Mouse (Mus musculus) kidney, embryonic 15.5 days (tissue): ENCODE results near the gene Tufm. TPM values are rescaled to one million over a fixed set of nuclear protein-coding genes. Genes with fewer than 3 reads are reported as not detected.

ENCODE experiments used
- ATAC-seq: fragments of 200-750 bp; cut with Nextera tagmentation; replicated peaks from 2 replicates; pipeline ENCODE4 v1.8.0; 2017; ENCODE audit warnings: moderate TSS enrichment; ENCODE audit not compliant: low FRiP score
- H3K27ac ChIP-seq: fragments of 300-500 bp; sonication (generic); 2 replicates; pipeline ENCODE4 v1.5.1; 2015; ENCODE audit warnings: mild to moderate bottlenecking, inconsistent platforms
- H3K27me3 ChIP-seq: fragments of 300-500 bp; sonication (generic); 2 replicates; pipeline ENCODE4 v1.6.1; 2015; ENCODE audit warnings: inconsistent platforms
- H3K36me3 ChIP-seq: fragments of 300-500 bp; sonication (generic); 2 replicates; pipeline ENCODE4 v1.6.1; 2015; ENCODE audit warnings: inconsistent platforms
- H3K4me1 ChIP-seq: fragments of 300-500 bp; sonication (generic); 2 replicates; pipeline ENCODE4 v1.6.1; 2015; ENCODE audit warnings: inconsistent platforms
- H3K4me2 ChIP-seq: fragments of 300-500 bp; sonication (generic); 2 replicates; pipeline ENCODE4 v1.6.1; 2015; ENCODE audit warnings: moderate library complexity, mild to moderate bottlenecking, inconsistent platforms
- H3K4me3 ChIP-seq: fragments of 300-500 bp; sonication (generic); replicated peaks from 2 replicates; pipeline ENCODE4 v1.5.1; 2015; ENCODE audit warnings: mild to moderate bottlenecking, inconsistent platforms
- H3K9ac ChIP-seq: fragments of 300-500 bp; sonication (generic); 2 replicates; pipeline ENCODE4 v1.6.1; 2015; ENCODE audit warnings: mild to moderate bottlenecking, inconsistent platforms
- H3K9me3 ChIP-seq: fragments of 300-500 bp; sonication (generic); replicated peaks from 2 replicates; pipeline ENCODE4 v1.6.1; 2016; ENCODE audit warnings: inconsistent platforms
- WGBS: fragments of 180-500 bp; shearing (Covaris S2); methylation state at CpG from one replicate; pipeline ENCODE4 v1.1.7; 2015; ENCODE audit warnings: mixed read lengths; 5-methylcytosine and 5-hydroxymethylcytosine counted together
- polyA plus RNA-seq: library from polyadenylated mRNA; unstranded; fragments of >200 nt; fragmentation: Nextera tagmentation; extraction: Ambion mirVana; gene quantifications from 2 replicates; pipeline ENCODE4 v1.2.1, GENCODE M21; 2015

Tufm gene
- polyA plus RNA-seq, 1 experiment from 2014 or later: 156 TPM

DNA sequence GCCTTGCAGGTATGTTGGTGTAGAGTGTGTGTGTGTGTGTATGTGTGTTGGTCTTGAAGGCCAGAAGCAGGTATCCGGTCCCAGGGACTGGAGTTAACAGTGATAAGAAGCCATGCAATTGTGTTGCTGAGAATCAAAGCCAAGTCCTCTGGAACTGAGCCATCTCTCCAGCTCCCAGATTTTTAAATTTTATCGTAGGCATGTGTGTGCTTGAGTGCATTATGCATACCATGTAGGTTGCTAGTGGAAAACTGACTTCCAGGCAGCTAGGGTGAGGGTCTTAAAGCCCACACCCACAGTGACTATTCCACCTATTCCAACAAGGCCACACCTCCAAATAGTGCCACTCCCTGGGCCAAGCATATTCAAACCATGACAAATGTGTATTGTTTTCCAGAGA, 17.8 kb downstream of the Tufm start:
- Histone ChIP-seq H3K27ac (no peak overlapping the region), H3K9ac (no peak overlapping the region), H3K4me1 (peaks cover 18% of the 10 kb centered on the region), H3K36me3 (peaks cover 14% of the 10 kb centered on the region), H3K4me2 (no peak overlapping the region), H3K4me3 (no peak overlapping the region), H3K27me3 (no peaks in the 10 kb centered on the region), H3K9me3 (no peaks in the 10 kb centered on the region)
- 98% methylated on average over 2 of the region's 2 CpGs for WGBS
- ATAC-seq: no peak

DNA sequence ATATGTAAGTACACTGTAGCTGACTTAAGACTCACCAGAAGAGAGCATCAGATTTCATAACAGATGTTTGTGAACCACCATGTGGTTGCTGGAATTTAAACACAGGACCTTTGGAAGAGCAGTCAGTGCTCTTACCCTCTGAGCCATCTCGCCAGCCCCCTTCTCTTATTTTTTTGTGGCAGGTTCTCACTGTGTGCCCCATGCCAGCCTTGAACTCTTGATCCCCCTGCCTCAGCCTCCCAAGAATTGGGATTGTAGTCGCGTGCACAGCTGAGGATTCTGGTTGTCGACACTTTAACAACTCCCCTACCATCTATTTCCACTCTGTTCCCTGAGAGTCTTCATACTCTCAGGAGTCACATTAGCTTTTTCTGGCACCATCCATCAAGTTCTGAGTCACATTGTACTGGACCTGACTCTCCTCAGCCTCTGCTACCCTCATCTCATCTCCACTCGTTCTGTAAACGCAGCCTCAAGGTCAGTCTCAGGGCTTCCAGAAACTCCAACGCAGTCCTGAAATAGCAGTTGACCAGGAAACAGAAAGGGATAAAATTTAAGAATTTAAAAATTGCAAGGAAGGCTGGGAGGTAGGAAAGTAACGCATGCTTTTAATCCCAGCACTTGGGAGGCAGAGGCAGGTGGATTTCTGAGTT, 20.1 kb downstream of the Tufm start:
- no peaks in the 10 kb centered on the region for H3K9me3 ChIP-seq
- no peak overlapping the region for H3K4me3 ChIP-seq
- no peaks in the 10 kb centered on the region for H3K27me3 ChIP-seq
- no peak overlapping the region for H3K27ac ChIP-seq
- no peak for ATAC-seq
- WGBS: 84% methylated on average over 8 of the region's 8 CpGs
- peaks cover 5% of the 10 kb centered on the region for H3K4me1 ChIP-seq
- no peak overlapping the region for H3K4me2 ChIP-seq
- no peak overlapping the region for H3K9ac ChIP-seq
- no peaks in the 10 kb centered on the region for H3K36me3 ChIP-seq

DNA sequence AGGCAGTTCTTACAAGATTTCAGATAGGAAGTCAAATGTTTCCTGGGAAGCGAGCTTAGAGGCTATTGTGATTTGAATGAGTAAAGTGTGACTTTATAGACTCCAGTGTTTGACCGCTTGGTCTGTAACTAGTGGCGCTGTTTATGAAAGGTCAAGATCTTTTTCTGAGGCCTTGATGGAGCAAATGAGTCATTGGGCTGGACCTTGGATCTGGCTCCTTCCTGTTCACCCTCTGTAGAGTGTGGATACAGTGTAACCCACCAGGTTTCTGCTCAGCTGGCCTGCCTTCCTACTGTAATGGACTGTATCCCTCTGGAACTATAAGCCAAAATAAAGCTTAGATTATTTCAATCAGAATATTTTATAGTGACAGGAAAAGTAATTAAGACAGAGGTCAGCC, 24.1 kb downstream of the Tufm start:
- H3K4me1 ChIP-seq: no peaks in the 10 kb centered on the region
- no peak overlapping the region for H3K9ac ChIP-seq
- H3K27ac ChIP-seq: no peak overlapping the region
- no peaks in the 10 kb centered on the region for H3K36me3 ChIP-seq
- H3K4me2 ChIP-seq: no peak overlapping the region
- H3K9me3 ChIP-seq: no peaks in the 10 kb centered on the region
- no peaks in the 10 kb centered on the region for H3K27me3 ChIP-seq
- ATAC-seq: no peak
- H3K4me3 ChIP-seq: no peak overlapping the region
- WGBS: 77% methylated on average over 3 of the region's 3 CpGs

DNA sequence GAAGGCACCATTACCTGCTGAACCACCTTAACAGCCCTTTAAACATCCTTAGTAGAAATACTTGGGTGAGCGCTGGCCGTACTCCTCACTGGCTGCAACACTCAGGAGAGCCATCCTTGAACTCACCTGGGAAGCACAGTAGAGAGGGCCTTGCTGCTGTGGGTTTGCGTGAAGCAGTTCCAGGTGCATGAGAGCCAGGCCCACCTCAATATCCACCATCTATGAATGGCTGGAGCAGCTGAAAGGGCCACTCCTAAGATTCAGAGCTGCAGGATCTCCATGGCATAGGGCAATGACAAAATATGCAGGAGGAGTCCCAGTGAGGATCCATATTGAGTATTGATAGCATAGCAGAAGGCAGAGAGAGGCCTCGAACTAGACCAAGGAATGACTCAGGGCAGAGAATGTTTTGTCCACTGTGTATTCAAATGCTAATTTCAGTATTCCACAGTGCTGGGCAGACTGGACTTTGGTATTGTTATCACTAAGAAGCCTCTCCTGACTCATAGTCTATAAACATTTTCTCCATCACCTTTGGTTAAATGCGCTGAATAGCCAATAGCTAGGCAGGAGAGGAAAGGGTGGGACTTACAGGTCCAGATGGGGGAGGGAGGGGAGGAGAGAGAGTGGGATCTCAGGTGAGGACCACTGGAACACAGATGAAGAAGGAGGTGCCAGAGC, 31.2 kb downstream of the Tufm start:
- ATAC-seq: no peak
- no peaks in the 10 kb centered on the region for H3K9me3 ChIP-seq
- no peaks in the 10 kb centered on the region for H3K36me3 ChIP-seq
- 92% methylated on average over 5 of the region's 5 CpGs for WGBS
- no peak overlapping the region for H3K4me2 ChIP-seq
- H3K27me3 ChIP-seq: peaks cover 9% of the 10 kb centered on the region; the same call in 1 of the 2 replicates
- H3K27ac ChIP-seq: no peak overlapping the region
- H3K4me3 ChIP-seq: no peak overlapping the region
- H3K4me1 ChIP-seq: no peaks in the 10 kb centered on the region
- no peak overlapping the region for H3K9ac ChIP-seq

DNA sequence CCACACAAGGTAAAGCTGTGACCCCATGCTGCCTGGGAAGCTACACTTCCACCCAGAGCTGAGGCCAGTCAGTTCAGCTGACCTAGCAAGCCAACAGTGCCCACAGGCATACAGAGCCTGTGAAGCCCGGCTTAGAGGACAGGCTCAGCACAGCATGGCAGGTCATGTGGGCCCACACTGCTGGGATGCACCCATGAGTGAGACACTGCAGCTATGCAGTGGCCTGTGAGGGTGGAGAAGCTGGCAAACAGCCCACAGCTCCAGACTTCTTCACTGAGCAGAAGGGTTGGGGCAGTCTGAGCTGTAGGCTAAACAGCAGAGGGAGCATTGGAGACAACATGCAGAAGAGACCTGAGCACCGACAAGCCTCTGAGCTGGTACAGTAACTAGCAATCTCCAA, 32.4 kb downstream of the Tufm start:
- H3K4me1 ChIP-seq: no peaks in the 10 kb centered on the region
- H3K4me3 ChIP-seq: no peak overlapping the region
- no peak for ATAC-seq
- no peaks in the 10 kb centered on the region for H3K36me3 ChIP-seq
- no peak overlapping the region for H3K9ac ChIP-seq
- WGBS: 63% methylated on average over 2 of the region's 2 CpGs
- no peak overlapping the region for H3K4me2 ChIP-seq
- peaks cover 9% of the 10 kb centered on the region; the same call in 1 of the 2 replicates for H3K27me3 ChIP-seq
- no peak overlapping the region for H3K27ac ChIP-seq
- no peaks in the 10 kb centered on the region for H3K9me3 ChIP-seq

DNA sequence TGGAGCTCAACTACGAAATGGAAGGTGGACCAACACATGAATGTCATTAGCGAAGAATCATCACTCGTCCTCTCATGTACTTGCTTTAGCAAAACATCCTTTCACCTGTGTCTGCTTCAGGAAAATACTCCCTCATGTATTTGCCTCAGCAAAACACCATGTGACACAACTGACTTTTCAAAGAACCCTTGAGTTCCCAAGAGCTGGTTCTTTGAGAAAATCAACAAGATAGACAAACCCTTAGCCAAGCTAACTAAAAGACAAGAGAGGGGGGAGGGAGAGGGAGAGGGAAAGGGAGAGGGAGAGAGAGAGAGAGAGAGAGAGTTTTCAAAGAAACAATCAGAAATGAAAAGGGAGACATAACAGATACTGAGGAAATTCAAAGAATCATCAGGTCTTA, 36.2 kb downstream of the Tufm start:
- no peak for ATAC-seq
- H3K9me3 ChIP-seq: no peaks in the 10 kb centered on the region
- H3K27me3 ChIP-seq: 0 out of 2 replicates have a peak, but pooled peaks cover 5% of the 10 kb centered on the region
- H3K9ac ChIP-seq: no peak overlapping the region
- no peak overlapping the region for H3K4me2 ChIP-seq
- no peak overlapping the region for H3K27ac ChIP-seq
- 79% methylated on average over 3 of the region's 3 CpGs for WGBS
- no peaks in the 10 kb centered on the region for H3K36me3 ChIP-seq
- H3K4me3 ChIP-seq: no peak overlapping the region
- peaks cover 3% of the 10 kb centered on the region; the same call in 1 of the 2 replicates for H3K4me1 ChIP-seq

DNA sequence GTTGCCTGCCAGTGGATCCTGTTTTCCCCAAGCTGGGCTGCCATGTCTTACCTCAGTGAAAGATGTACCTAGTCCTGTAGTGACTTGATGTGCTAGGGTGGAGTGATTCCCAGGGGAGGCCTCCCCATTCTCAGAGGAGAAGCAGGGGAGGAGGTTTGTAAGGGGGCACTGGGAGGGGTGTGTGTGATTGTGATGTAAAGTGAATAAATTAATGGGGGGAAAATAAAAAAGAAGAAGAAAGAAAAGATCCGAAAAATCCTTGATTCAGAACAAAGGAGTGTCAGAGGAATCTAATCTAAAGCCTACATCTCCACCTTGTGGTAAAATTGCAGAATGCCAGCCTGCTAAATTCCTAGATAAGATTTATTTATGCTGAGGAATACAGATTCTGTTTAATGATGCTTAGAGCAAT, 41.0 kb downstream of the Tufm start:
- Histone ChIP-seq H3K9ac (no peak overlapping the region), H3K4me2 (no peak overlapping the region), H3K27ac (no peak overlapping the region), H3K4me3 (no peak overlapping the region), H3K4me1 (peaks cover 3% of the 10 kb centered on the region; the same call in 1 of the 2 replicates), H3K9me3 (no peaks in the 10 kb centered on the region), H3K27me3 (0 out of 2 replicates have a peak, but pooled peaks cover 4% of the 10 kb centered on the region), H3K36me3 (no peaks in the 10 kb centered on the region)
- no peak for ATAC-seq
- 7% methylated on average over 1 of the region's 1 CpGs for WGBS

DNA sequence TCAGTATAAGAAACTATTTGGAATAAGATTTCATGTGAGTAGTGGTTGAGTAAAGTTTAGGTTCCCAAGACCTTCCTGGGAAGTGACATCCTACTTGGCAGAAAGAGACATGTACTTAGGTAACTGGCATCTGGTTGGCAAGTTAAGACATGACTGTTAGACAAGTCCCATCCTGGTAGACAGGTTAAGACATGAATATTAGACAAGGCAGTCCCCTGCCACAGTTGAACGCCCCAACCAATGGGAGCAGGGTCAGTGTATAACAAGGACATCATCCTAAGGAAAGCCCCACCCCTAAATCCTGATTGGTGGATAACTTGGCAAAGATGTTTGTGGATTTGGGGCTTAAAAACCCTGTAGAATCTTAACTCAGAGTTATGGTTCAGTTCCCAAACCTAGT, 46.3 kb downstream of the Tufm start:
- Histone ChIP-seq H3K9ac (no peak overlapping the region), H3K4me1 (peaks cover 8% of the 10 kb centered on the region), H3K9me3 (no peaks in the 10 kb centered on the region), H3K27me3 (peaks cover 28% of the 10 kb centered on the region), H3K36me3 (no peaks in the 10 kb centered on the region), H3K27ac (no peak overlapping the region), H3K4me3 (no peak overlapping the region), H3K4me2 (no peak overlapping the region)
- WGBS: 76% methylated on average over 1 of the region's 1 CpGs
- no peak for ATAC-seq

DNA sequence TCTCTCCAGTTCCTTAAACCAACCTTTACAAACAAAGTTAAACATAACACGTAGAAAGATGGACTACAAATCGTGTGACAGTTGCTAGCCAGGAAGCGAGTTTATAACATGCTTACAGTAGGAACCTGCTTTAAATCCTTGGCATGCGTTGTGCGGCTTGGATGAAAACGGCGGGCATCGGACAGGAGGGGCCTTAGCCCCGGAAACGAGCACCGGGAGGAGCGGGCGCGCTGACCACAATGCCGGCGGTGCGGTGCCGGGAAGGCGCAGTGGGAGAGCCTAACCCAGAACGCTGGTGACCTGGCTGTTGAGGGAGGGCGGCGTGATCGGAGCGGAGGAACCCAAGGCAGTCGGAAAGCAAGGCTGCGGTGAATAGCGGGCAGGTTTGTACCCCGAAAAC, 48.6 kb downstream of the Tufm start:
- Histone ChIP-seq H3K9ac (peak overlapping the region; percentile 56), H3K27me3 (peaks cover 24% of the 10 kb centered on the region), H3K4me3 (peak overlapping the region; percentile 49), H3K9me3 (no peaks in the 10 kb centered on the region), H3K4me1 (peaks cover 8% of the 10 kb centered on the region), H3K27ac (no peak overlapping the region), H3K36me3 (no peaks in the 10 kb centered on the region), H3K4me2 (peak overlapping the region; percentile 87)
- ATAC-seq: no peak
- WGBS: 2% methylated on average over 28 of the region's 28 CpGs

DNA sequence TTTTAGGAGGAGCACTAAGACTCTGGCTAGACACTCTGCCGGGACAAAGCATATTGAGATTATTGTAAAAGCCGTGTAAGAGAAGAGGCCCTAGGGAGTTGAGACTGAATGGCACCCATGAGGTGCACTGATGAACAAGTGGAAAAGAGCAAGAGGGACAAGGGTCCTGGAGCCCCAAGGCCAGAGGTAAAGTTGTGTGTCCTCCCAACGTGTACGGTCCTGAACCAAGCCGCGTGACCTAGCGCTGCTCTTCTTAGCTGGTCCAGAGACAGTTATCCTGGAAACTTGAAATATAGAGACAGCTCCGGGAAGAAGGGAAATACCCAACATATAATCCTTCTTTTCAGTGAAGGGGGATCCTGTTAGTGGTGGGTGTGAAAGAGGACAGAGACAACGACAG, 49.3 kb downstream of the Tufm start:
- peak overlapping the region; percentile 49 for H3K4me3 ChIP-seq
- no peak overlapping the region for H3K9ac ChIP-seq
- WGBS: 61% methylated on average over 9 of the region's 9 CpGs

DNA sequence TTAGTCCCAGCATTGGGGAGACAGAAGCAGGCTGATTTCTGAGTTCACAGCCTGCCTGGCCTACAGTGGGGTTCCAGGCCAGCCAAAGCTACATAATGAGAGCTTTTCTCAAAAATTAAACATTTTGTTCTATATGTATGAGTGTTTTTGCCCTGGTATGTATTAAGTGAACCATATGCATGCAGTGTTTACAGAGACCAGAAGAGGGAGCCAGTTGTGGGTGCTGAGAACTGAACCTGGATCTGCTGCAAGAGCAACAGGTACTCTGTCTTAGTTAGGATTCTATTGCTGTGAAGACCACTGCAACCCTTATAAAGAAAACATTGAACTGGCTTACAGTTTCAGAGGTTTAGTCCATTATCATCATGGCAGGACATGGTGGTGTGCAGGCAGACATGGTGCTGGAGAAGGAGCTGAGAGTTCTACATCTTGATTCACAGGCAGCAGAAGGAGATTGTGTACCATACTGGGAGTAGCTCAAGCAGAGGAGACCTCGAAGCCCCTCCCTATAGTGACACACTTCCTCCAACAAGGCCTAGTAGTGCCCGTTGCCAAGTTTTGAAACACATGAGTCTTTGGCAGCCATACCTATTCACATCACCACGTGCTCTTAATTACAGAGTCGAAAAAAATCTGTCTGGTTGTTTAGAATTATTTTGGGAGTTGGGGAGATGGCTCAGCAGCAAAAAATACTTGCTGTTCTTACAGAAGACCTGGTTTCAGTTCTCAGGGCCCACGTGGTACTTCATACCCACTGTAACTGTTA, 50.8 kb downstream of the Tufm start:
- Histone ChIP-seq H3K9me3 (no peaks in the 10 kb centered on the region), H3K4me2 (no peak overlapping the region), H3K9ac (no peak overlapping the region), H3K27ac (no peak overlapping the region), H3K36me3 (no peaks in the 10 kb centered on the region), H3K27me3 (peaks cover 24% of the 10 kb centered on the region), H3K4me3 (no peak overlapping the region), H3K4me1 (peaks cover 8% of the 10 kb centered on the region)
- WGBS: 79% methylated on average over 5 of the region's 5 CpGs
- ATAC-seq: no peak

More for the DNA sequence above, 49.3 kb downstream of the Tufm start:
- no peak for ATAC-seq
- H3K27ac ChIP-seq: no peak overlapping the region
- H3K9me3 ChIP-seq: no peaks in the 10 kb centered on the region
- peaks cover 8% of the 10 kb centered on the region for H3K4me1 ChIP-seq
- H3K4me2 ChIP-seq: peak overlapping the region; percentile 87
- peaks cover 24% of the 10 kb centered on the region for H3K27me3 ChIP-seq
- H3K36me3 ChIP-seq: no peaks in the 10 kb centered on the region
